Mouse (Mus musculus) liver, embryonic 13.5 days (tissue): Measurements from ENCODE around the gene Cdh22. TPM values are rescaled to one million over a fixed set of nuclear protein-coding genes. Genes with fewer than 3 reads are reported as not detected.

Source experiments
- ATAC-seq: fragments of 200-750 bp; cut with Nextera tagmentation; 2 replicates; pipeline ENCODE4 v1.8.0; 2017; ENCODE audit warnings: low read depth, mild to moderate bottlenecking, moderate number of reproducible peaks, moderate library complexity
- DNase-seq: peaks from one replicate; pipeline ENCODE4 v3.0.0; 2022
- H3K27ac ChIP-seq: fragments of 300-500 bp; sonication (generic); 2 replicates; pipeline ENCODE4 v1.5.1; 2015; ENCODE audit warnings: moderate library complexity, mild to moderate bottlenecking, inconsistent platforms
- H3K27me3 ChIP-seq: fragments of 300-500 bp; sonication (generic); 2 replicates; pipeline ENCODE4 v1.6.1; 2015; ENCODE audit warnings: mild to moderate bottlenecking, inconsistent platforms
- H3K36me3 ChIP-seq: fragments of 300-500 bp; sonication (generic); 2 replicates; pipeline ENCODE4 v1.6.1; 2015; ENCODE audit warnings: mild to moderate bottlenecking, inconsistent platforms
- H3K4me1 ChIP-seq: fragments of 300-500 bp; sonication (generic); replicated peaks from 2 replicates; pipeline ENCODE4 v1.6.1; 2015; ENCODE audit warnings: inconsistent platforms
- H3K4me2 ChIP-seq: fragments of 300-500 bp; sonication (generic); 2 replicates; pipeline ENCODE4 v1.6.1; 2015; ENCODE audit warnings: inconsistent platforms, mild to moderate bottlenecking, moderate library complexity
- H3K4me3 ChIP-seq: fragments of 300-500 bp; sonication (generic); replicated peaks from 2 replicates; pipeline ENCODE4 v1.5.1; 2015; ENCODE audit warnings: mild to moderate bottlenecking, inconsistent platforms
- H3K9ac ChIP-seq: fragments of 300-500 bp; sonication (generic); 2 replicates; pipeline ENCODE4 v1.6.1; 2015; ENCODE audit warnings: mild to moderate bottlenecking, inconsistent platforms
- H3K9me3 ChIP-seq: fragments of 300-500 bp; sonication (generic); replicated peaks from 2 replicates; pipeline ENCODE4 v1.6.1; 2016; ENCODE audit warnings: inconsistent platforms
- WGBS: fragments of 180-500 bp; shearing (Covaris S2); methylation state at CpG from one replicate; pipeline ENCODE4 v1.1.7; 2015; ENCODE audit not compliant: insufficient replicate concordance; 5-methylcytosine and 5-hydroxymethylcytosine counted together
- polyA plus RNA-seq: library from polyadenylated mRNA; unstranded; fragments of >200 nt; fragmentation: Nextera tagmentation; extraction: Ambion mirVana; gene quantifications from 2 replicates; pipeline ENCODE4 v1.2.1, GENCODE M21; 2015

Cdh22 gene
- polyA plus RNA-seq, 1 experiment from 2014 or later = not detected

- ATAC-seq (no peak), DNase-seq (no peak)
- Histone ChIP-seq H3K4me3 (no peak overlapping the region), H3K27ac (no peak overlapping the region), H3K9me3 (no peaks in the 10 kb centered on the region), H3K36me3 (no peaks in the 10 kb centered on the region), H3K4me2 (no peak overlapping the region), H3K9ac (no peak overlapping the region), H3K27me3 (peaks cover 43% of the 10 kb centered on the region), H3K4me1 (no peaks in the 10 kb centered on the region)
- WGBS = 40% methylated on average over 4 of the region's 4 CpGs
These were observed 10.8 kb downstream of the Cdh22 start for GRCm38 (mm10) chr2:165223837-165224236.

- no peaks in the 10 kb centered on the region for H3K9me3 ChIP-seq
- ATAC-seq (no peak), DNase-seq (no peak)
- no peak overlapping the region for H3K9ac ChIP-seq
- H3K4me3 ChIP-seq = no peak overlapping the region
- WGBS = 7% methylated on average over 9 of the region's 9 CpGs
- no peak overlapping the region for H3K4me2 ChIP-seq
- H3K36me3 ChIP-seq = no peaks in the 10 kb centered on the region
- H3K27me3 ChIP-seq = peaks cover 47% of the 10 kb centered on the region
- no peak overlapping the region for H3K27ac ChIP-seq
- no peaks in the 10 kb centered on the region for H3K4me1 ChIP-seq
These were observed 12.7 kb downstream of the Cdh22 start for GRCm38 (mm10) chr2:165221952-165222351.

- no peaks in the 10 kb centered on the region for H3K36me3 ChIP-seq
- no peak overlapping the region for H3K27ac ChIP-seq
- H3K4me1 ChIP-seq = no peaks in the 10 kb centered on the region
- no peak overlapping the region for H3K9ac ChIP-seq
- H3K4me2 ChIP-seq = no peak overlapping the region
- H3K27me3 ChIP-seq = peaks cover 61% of the 10 kb centered on the region
- 45% methylated on average over 8 of the region's 8 CpGs for WGBS
- no peaks in the 10 kb centered on the region for H3K9me3 ChIP-seq
- no peak for DNase-seq
- no peak for ATAC-seq
- H3K4me3 ChIP-seq = no peak overlapping the region
These were observed 14.2 kb downstream of the Cdh22 start for GRCm38 (mm10) chr2:165220347-165220945.

- Histone ChIP-seq H3K27ac (no peak overlapping the region), H3K27me3 (peaks cover 66% of the 10 kb centered on the region), H3K9me3 (no peaks in the 10 kb centered on the region), H3K4me3 (no peak overlapping the region), H3K9ac (no peak overlapping the region), H3K36me3 (no peaks in the 10 kb centered on the region), H3K4me2 (no peak overlapping the region), H3K4me1 (no peaks in the 10 kb centered on the region)
- ATAC-seq (no peak), DNase-seq (no peak)
- 71% methylated on average over 8 of the region's 8 CpGs for WGBS
These were observed 15.7 kb downstream of the Cdh22 start for GRCm38 (mm10) chr2:165218954-165219353.

GRCm38 (mm10) chr2:165217361-165218149, 17.1 kb downstream of the Cdh22 start:
- no peaks in the 10 kb centered on the region for H3K36me3 ChIP-seq
- DNase-seq (no peak), ATAC-seq (no peak)
- no peak overlapping the region for H3K9ac ChIP-seq
- H3K4me3 ChIP-seq = no peak overlapping the region
- H3K4me2 ChIP-seq = no peak overlapping the region
- H3K4me1 ChIP-seq = no peaks in the 10 kb centered on the region
- peaks cover 69% of the 10 kb centered on the region for H3K27me3 ChIP-seq
- no peak overlapping the region for H3K27ac ChIP-seq
- 71% methylated on average over 16 of the region's 16 CpGs for WGBS
- H3K9me3 ChIP-seq = no peaks in the 10 kb centered on the region

- no peak overlapping the region for H3K4me3 ChIP-seq
- no peaks in the 10 kb centered on the region for H3K36me3 ChIP-seq
- DNase-seq (no peak), ATAC-seq (no peak)
- 0 out of 2 replicates have a peak overlapping the region, but pooled peaks have one; percentile 4 for H3K4me2 ChIP-seq
- peaks cover 74% of the 10 kb centered on the region for H3K27me3 ChIP-seq
- 5% methylated on average over 39 of the region's 39 CpGs for WGBS
- H3K27ac ChIP-seq = no peak overlapping the region
- H3K4me1 ChIP-seq = no peaks in the 10 kb centered on the region
- no peak overlapping the region for H3K9ac ChIP-seq
- H3K9me3 ChIP-seq = no peaks in the 10 kb centered on the region
These were observed 19.3 kb downstream of the Cdh22 start for GRCm38 (mm10) chr2:165215103-165215951.

GRCm38 (mm10) chr2:165211426-165212079, 23.1 kb downstream of the Cdh22 start:
- WGBS = 1% methylated on average over 20 of the region's 20 CpGs
- H3K4me3 ChIP-seq = no peak overlapping the region
- DNase-seq = no peak

GRCm38 (mm10) chr2:165210948-165211347, 23.7 kb downstream of the Cdh22 start:
- WGBS = 2% methylated on average over 15 of the region's 15 CpGs
- Histone ChIP-seq H3K4me2 (no peak overlapping the region), H3K27me3 (peaks cover 72% of the 10 kb centered on the region), H3K36me3 (no peaks in the 10 kb centered on the region), H3K9me3 (no peaks in the 10 kb centered on the region), H3K4me3 (no peak overlapping the region), H3K9ac (no peak overlapping the region), H3K27ac (no peak overlapping the region), H3K4me1 (no peaks in the 10 kb centered on the region)
- no peak for DNase-seq
- no peak for ATAC-seq

More at GRCm38 (mm10) chr2:165211426-165212079, 23.1 kb downstream of the Cdh22 start:
- Histone ChIP-seq H3K9ac (no peak overlapping the region), H3K4me1 (no peaks in the 10 kb centered on the region), H3K36me3 (no peaks in the 10 kb centered on the region), H3K27ac (no peak overlapping the region), H3K4me2 (no peak overlapping the region), H3K27me3 (peaks cover 78% of the 10 kb centered on the region), H3K9me3 (no peaks in the 10 kb centered on the region)
- no peak for ATAC-seq

GRCm38 (mm10) chr2:165207689-165208088, 27.0 kb downstream of the Cdh22 start:
- Histone ChIP-seq H3K27ac (no peak overlapping the region), H3K9ac (no peak overlapping the region), H3K36me3 (no peaks in the 10 kb centered on the region), H3K4me3 (no peak overlapping the region), H3K9me3 (no peaks in the 10 kb centered on the region), H3K4me1 (no peaks in the 10 kb centered on the region; the same call in 1 of the 2 replicates), H3K27me3 (peaks cover 44% of the 10 kb centered on the region), H3K4me2 (no peak overlapping the region)
- 57% methylated on average over 11 of the region's 11 CpGs for WGBS
- ATAC-seq (no peak), DNase-seq (no peak)

GRCm38 (mm10) chr2:165207086-165207485, 27.6 kb downstream of the Cdh22 start:
- ATAC-seq (no peak), DNase-seq (no peak)
- 50% methylated on average over 4 of the region's 4 CpGs for WGBS
- no peak overlapping the region for H3K9ac ChIP-seq
- H3K9me3 ChIP-seq = no peaks in the 10 kb centered on the region
- H3K4me2 ChIP-seq = no peak overlapping the region
- H3K4me1 ChIP-seq = peaks cover 6% of the 10 kb centered on the region; the same call in 1 of the 2 replicates
- H3K36me3 ChIP-seq = no peaks in the 10 kb centered on the region
- peaks cover 44% of the 10 kb centered on the region for H3K27me3 ChIP-seq
- H3K27ac ChIP-seq = no peak overlapping the region
- H3K4me3 ChIP-seq = no peak overlapping the region

- H3K4me1 ChIP-seq = peaks cover 6% of the 10 kb centered on the region; the same call in 1 of the 2 replicates
- H3K36me3 ChIP-seq = no peaks in the 10 kb centered on the region
- H3K27ac ChIP-seq = no peak overlapping the region
- H3K9ac ChIP-seq = no peak overlapping the region
- no peaks in the 10 kb centered on the region for H3K9me3 ChIP-seq
- H3K4me3 ChIP-seq = no peak overlapping the region
- 46% methylated on average over 6 of the region's 6 CpGs for WGBS
- no peak overlapping the region for H3K4me2 ChIP-seq
- peaks cover 44% of the 10 kb centered on the region for H3K27me3 ChIP-seq
- DNase-seq (no peak), ATAC-seq (no peak)
These were observed 29.2 kb downstream of the Cdh22 start for GRCm38 (mm10) chr2:165205486-165205885.
